Mouse (Mus musculus) lung, adult 18-20 months (tissue): ENCODE measurements around the gene Ccdc137.
A peak's percentile ranks its signal among the peaks of the same experiment; 100 is the strongest.

Experiments
- DNase-seq, 2 experiments: peaks; one replicate each; pipeline ENCODE4 v3.0.0; 2022; ENCODE audit warnings: mixed read lengths in 2 of 2

Gene Ccdc137

DNA sequence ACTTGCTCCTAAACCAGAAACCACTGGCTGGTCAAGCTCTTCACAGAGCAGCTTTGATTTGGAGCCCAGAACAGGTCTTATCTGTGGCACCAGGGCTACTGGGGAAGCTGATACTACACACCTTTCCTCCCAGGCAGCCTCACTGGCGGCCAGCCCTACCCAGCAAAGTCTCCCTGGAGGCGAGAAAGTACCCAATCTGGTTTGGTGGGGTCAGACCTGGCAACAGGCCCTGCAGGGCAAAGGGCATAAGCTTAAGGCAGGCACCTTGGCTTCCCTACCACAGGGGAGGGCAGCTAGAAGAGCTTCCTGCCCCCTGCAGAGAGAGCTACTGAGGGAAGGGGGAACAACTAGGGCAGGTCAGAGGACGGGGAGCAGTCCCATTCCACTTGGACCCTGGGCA lies 42.4 kb downstream of the Ccdc137 start:
- DNase-seq = peak; percentile 86 to 92

DNA sequence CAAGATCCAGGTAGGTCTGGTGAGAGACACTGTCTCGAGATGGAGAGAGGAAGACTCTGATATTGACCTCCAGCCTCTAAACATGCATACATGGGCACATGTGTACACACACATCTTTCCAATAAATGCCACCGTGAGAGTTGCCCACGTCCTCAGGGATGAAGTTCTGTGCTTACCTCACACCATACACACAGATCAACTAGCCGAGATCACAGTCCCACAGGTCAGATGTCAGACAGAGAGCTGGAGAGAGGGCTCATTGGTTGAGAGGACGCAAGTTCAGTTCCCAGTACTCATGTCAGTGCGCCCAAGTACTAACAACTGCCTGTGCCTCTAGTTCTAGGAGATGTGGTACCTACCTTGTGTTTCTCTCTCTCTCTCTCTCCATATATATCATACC lies 43.1 kb downstream of the Ccdc137 start:
- no peak for DNase-seq

DNA sequence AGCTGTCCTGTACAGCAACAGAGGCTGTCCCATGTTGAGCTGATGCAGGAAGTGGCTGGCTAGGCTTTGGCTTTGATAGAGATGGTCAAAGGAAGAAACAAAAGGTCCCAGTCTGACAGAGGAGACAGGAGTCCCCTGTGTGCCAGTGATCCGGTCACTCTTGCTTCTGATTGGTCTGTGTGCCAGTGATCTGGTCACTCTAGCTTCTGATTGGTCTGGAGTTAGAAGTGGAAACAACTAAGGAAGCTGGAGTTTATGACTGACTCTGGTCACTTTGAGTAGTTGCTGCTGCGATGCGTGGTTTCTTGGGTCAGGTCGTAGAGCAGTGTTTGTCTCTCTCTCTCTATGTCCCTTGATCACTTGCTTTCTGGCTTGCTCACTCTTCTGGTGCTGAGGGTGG lies 43.8 kb downstream of the Ccdc137 start:
- no peak for DNase-seq

DNA sequence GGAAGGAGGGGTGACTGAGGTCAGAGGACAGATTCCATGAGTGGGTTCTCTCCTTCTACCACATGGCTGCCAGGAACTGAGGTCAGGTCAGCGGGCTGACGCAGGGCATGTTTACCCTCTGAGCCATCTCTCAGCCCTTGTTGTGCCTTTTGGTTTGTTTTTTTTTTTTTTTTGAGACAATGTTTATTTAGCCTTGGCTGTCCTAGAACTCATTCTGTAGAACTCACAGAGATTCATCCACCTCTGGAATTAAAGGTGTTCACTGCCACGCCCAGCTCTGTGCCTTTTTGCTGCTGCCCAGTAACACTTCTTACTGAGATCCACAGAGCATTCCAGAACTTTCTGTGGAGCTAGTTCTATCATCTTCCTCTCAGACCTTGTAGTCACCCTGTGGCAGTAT lies 47.7 kb downstream of the Ccdc137 start:
- no peak for DNase-seq

DNA sequence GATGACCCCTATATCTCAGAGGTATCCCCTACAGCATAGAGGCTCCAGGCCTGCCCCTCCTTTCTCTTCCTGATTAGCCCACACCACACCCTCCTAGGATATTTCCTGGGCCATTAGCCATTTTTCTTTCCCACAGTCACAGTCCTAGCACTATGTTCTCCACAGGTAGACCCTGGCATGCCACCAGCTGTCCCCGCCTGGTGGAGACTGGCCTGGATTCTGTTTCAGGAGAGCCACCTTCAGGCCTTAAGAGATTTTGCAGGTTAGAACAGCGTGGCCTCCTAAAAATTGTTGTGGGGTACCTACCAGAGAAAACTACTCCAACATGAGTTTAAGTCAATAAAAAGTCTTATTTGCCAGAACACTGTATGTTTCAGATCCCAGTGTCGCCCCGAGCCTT lies 49.0 kb downstream of the Ccdc137 start:
- peak; percentile 66 to 81 for DNase-seq

DNA sequence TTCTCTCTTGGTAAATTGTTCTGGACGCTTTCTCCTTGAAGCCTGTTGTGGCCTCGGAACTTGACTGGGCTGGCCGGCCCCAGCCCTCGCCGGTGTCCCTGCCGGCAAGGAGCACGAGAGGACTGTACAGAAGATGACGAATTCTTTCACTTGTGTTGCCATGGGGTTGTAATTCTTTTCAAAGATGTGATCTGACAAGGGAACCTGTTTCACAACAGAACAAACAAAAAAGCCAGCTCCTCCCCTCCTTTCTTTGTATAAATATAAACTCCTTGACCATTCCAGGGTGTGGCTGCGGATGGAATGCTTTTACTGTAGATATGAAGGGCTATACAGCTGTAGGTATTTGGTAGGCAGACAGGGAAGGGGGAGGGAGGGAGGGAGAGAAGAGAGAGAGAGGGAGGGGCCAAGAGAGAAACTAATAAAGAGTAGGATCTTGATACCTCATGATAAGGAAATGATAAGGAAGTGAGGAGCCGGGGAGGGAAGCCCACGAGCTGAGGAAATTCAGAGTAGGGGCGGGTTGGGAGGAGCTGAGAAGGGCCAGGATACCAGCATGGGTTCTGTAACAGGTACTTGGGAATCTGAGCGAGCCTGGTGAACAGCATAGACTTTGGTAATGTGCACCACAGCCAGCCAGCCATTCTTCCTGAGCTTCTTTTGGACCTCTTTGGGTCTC lies 49.8 kb downstream of the Ccdc137 start:
- DNase-seq = peak; percentile 64 to 83

DNA sequence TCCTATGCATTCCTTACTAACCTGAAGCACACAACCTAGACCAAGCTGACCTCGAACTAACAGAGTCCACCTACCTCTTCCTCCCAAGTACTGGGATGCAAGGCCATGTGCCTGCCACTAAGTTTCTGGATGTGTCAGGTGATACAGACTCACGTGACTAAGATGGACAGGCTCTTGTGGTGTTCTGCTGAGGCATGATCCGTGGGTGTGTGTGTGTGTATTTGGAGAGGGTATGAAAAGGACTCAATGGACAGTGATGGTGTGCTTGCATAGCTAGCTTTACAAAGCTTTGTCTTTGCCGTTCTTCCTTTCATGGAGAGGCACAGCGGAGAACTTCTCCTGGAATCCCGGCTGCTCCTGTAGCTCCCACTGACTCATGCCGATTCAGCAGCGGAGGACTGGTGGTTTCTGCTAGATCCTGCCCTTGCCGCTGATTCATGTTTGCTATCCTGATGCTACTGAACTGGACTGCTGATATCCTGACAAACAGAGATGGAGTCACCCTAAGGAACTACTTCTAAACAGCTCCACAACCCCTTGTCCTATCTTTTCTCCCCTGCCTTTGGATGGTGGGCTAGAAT lies 50.5 kb downstream of the Ccdc137 start:
- no peak for DNase-seq

DNA sequence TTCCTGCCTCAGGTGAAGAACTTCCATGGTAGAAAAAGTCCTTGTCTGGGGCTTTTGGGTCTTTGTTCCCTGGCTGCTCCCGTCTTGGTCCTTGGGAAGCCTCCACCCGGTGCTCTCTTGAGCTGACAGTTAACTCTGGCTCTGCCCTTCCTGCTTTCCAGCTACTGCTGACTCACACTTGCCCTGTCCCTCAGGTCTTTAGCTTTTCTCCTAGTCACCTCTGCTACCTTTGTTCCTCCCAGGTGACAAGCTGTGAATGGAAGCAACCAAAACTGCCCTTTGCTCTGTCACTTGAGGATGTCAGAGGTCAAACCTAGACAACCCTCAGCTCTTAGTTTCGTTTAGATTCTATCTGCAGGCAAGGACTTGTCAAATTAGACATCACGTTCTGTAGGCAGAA lies 52.0 kb downstream of the Ccdc137 start:
- no peak for DNase-seq

DNA sequence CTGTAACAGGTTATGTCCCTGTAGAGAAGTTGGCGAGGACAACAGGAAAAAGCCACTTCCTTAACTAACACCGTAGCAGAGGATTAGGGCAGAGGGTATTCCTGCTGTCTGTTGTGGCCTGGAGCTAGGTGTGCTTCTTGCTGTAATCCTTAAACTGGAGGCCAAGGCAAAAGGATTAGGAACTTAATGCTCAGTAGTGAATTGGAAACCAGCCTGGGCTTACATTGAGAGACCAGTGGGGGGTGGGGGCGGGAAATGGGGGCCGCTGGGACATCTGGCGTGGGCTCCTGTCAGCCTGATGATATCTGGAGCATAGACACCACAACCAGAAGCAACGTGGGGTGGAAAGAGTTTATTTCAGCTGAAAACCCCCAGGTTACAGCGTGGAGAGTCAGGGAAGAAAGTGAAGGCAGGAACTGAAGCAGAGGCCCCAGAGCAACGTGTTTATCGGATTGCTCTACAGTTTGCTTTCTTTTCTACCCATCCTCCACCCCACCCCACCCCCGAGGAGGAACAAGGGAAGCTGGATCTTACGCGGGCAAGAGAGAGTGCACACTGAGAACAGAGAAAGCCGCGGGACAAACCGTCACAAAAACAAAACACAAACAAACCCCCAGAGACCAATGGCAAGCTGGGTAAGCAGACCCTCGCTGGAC lies 52.6 kb downstream of the Ccdc137 start:
- DNase-seq = no peak

DNA sequence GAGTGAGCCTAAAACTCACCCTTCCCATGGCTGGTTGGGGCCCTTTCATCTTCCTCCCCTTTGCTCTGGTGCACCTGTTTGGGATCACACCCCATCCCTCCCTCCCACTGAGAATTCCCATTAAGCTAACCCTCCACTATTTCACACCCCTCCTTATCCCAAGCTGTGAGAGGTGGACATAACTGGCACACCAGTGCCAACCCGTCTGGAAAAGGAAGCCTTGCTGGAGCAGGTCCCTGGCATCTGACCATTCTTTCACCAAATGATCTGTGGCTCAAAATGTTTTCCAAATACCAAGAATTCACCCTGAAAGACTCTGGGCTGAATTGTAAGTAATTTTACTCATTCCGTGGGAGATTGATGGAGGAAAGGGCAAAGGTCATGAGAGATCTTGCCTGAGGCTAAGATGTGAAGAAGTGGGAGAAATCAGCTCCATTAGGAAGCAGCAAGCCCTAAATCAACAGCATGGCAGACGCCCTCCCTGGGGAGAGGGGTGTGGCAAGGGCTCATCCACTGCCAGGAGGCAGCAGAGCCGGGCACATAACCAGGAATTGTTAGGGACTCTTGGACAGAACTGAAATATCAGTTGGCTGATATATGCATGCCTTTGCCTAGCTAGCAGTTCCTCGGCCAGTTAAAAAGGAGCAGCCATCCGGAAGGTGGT lies 55.0 kb downstream of the Ccdc137 start:
- no peak for DNase-seq
